Mouse (Mus musculus): ENCODE data around the gene Ces2f.
"Not testable (repeated sequence)": the region's sequence is repeated elsewhere in the genome, so short reads cannot be mapped to it uniquely, and the experiment has no call there.

Ces2f gene

DNA sequence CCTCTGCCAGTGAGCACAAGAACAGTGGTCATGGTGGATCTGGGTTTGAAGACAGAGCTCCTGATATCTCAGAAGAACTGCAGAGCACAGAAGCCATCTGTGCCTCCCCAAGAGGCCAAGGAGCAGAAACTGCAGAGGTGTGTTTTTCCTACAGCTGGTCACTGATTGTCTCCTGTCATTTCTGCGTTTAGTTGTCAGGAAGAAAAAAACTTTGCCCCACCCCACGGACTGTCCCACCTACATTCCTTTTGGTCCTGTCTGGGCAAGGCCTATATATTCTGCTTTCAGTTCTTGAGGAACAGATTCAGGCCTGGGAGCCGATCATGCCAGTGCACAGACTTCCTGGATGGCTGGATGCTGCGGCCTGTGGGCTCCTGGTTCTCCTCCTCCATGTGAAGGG is at the start of gene Ces2f:
TSS of gene Ces2f (plus strand) at position 301 of the 400 bp plus-strand sequence.
- no peak for DNase-seq

DNA sequence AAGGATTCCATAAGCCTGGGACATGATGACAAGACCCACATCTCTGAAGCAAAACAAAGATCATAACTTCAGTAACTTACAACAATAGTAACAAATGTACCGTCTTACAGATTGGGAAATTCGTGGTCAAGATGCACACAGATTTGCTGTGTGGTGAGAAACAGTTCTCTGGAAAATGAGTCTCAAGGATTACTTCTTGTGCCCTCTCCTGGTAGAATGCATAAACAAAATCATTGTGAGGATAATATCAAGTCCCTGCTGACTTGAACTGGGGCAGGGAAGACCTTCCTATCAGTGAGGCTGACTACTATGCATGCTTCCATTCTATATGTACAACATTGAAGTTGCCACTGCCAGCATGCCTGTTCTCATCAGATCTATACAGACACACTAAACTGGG is 45.4 kb upstream of the Ces2f start:
- no peak for DNase-seq

DNA sequence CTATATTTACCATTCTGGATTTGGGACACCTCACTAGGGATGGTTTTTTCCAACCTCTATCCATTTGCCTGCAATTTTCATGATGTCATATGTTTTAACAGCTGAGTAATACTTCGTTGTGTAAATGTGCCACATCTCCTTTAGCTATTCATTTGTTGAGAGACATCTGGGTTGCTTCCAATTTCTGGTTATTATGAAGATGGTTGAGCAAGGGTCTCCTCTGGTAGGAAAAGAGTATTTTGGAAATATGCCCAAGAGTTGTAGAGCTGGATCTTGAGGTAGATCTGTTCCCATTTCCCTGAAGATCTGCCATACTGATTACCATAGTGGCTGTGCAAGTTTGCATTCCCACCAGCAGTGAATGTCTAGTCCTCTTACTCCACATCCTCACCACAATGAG is 40.0 kb upstream of the Ces2f start:
- no peak for DNase-seq

DNA sequence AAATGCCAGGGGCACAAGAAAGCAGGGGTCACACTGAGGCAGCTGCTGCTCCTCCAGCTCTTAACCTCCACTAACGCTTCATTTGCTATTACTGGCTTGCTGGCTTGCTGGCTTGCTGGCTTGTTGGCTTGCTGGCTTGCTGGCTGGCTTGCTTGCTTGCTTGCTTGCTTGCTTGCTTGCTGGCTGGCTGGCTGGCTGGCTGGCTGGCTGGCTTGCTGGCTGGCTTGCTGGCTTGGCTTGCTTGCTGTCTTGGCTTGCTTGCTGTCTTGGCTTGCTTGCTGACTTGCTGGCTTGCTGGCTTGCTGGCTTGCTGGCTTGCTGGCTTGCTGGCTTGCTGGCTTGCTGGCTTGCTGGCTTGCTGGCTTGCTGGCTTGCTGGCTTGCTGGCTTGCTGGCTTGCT is 38.1 kb upstream of the Ces2f start:
- DNase-seq = peak; percentile 9

DNA sequence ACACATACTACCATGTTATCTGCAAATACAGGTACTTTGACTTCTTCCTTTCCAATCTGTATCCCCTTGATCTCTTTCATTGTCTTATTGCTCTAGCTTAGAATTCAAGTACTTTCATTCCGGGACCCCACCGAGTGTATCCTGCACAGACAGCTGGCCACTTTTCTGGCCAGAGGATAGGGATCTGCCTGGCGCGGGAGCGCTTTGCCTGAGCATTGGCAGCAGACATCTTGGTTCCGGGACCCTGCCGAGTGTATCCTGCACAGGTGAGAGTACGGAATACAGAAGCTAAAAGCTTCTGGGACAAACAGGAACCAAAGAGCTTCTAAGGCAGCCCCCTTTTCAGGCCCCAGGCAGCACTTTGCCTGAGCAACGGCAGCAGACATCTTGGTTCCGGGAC is 37.5 kb upstream of the Ces2f start:
- not testable (repeated sequence) for DNase-seq

DNA sequence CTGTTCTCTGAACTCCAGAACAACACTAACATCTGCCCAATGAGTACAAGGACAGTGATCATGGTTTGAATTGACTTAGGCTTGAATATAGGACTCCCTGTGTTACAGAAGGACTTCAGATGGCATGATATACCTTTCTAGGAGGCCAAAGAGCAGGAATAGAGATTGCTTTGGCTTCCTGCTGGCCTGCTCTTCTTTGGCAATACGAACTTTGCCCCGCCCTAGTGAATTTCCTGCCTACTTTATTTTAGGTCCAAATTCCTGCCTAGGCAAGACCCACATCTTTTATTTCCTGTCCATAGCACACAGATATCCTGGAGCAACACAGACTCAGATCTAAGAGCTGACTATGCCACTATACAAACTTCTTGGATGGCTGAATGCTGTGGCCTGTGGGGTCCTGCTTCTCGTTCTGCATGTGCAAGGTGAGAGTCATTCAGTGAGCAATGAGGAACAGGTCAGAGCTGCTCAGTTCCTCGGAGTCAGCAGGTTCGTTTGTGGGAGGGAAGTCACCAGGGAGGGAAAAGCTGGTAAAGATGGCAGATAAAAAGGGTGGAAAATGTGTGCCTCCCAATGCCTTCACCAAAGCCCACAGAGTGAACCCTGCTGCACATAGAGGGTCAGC is 21.1 kb upstream of the Ces2f start, which contains the start of gene Ces2e:
TSS of gene Ces2e (plus strand) at position 289 of the 625 bp plus-strand sequence.
- no peak for DNase-seq

DNA sequence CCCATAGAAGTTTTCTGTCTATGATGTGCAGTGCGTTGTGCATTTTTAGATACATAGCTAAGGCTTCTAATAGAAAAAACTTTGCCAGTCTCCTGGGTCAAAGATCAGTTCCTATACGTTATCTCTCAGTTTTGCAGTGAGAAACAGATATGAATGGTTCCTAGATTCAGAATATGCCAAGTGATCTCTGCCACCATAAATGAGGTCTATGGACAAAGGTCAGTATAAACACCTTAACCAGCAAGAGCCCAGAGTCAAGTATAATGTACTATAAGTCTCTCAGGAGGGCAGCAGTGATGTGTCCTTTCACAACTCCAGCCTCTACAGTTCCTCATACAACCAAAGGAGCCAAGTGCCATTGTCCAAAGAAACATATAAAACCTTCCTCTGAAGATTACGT is 19.9 kb upstream of the Ces2f start:
- DNase-seq = no peak

DNA sequence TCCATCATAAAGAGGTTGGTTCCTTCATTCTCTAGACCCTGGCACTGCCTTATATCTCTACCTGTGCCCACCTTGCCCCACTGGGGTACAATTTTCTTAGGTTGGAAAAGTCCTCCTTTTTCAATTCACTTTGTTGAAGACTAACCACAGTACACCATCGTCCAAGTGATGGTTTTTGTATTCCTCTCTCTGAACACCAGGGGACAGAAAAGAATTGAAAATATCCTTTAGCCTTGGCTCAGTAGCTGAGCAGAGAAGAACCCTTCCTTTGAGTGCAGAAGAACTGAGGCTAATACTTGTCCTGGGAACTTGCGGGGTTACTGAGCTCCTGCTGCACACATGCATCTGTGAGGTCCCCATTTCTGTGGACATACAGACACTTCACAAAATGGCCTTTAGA is 2.5 kb upstream of the Ces2f start:
- no peak for DNase-seq

DNA sequence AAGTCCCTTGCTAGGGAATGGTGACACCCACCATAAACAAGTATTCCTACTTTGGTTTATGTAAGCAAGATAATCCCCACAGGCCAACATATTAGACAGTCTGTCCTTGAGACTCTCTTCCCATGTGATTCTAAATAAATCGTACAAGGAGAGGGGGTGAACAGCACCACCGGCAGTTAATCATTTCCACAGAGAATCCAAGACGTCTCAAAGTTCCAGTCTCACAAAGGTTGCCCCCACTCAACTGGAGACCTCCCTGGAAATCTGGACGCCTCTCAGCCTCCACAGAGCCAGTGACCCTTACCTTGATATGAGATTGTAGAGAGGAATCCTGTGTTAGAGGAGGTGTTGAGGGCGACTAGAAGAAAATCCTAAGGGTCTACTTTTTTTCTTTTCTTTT is 1.9 kb downstream of the Ces2f start:
- no peak for DNase-seq

DNA sequence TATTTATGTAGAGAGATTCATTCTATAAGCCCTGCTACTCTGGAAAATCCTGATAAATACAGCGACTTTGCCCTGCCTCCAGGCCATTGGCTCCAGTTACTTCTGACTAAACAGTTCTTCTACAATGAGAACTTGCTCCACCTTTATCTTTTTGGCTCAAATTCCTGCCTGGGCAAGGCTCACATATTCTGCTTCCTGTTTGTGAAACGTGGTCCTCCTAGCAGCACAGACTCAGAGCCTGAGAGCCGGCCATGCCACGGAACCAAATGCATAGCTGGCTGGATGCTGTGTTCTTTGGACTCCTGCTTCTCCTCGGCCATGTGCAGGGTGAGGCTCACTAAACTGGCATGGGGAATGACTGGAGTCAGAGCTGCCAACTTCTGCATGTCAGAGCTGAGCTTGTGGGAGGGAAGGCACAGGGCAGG is 14.4 kb downstream of the Ces2f start, which contains the start of gene Ces2g:
TSS of gene Ces2g (plus strand) at position 182 of the 425 bp plus-strand sequence.
- DNase-seq = no peak

DNA sequence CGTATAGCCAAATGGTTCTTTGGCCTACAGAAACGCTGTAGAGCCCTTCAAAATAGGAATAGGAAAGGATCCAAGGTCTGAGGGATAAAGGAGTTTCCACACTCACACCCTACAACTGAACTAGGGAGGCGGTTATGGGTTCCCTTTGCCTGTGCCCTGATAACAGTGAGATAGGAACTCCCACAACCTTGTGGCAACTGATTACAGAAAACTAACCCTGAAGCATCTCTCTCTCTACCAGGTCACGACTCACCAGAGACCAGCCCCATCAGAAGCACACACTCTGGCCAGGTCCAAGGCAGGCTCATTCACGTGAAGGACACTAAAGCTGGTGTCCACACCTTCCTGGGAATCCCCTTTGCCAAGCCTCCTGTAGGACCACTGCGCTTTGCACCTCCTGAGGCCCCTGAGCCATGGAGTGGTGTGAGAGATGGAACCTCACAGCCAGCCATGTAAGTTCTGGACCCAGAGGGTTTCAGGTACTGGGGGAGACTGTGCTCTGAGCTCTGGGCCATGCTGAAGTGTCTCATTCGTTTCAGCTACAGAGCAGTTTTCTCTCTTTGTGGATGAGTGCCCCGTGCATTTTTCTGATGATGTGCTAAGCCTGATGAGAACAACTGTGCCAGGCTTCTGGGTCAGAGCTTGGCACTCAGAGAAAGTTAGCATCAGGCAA is 15.2 kb downstream of the Ces2f start:
- DNase-seq = no peak

DNA sequence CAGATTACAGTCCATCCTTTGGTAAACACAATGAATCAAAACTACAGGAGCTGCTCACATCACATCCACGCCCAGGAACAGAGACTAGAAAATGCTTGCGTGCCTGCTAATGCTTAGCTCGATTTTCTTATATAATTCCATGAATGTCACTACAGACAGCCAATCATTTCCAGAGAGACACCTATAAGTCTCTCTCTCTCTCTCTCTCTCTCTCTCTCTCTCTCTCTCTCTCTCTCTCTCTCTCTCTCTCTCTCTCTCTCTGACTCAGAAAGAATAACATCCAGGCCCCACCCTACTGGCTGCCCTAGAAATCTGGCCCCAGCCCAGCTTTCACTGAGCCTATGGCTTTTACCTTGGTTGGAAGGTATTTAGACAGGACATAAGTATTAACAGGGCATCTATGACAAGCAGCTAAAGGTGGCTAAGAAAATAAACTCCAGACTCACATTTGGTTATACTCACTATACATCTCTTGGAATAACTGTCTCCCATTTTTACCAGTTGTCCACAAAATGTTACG is 16.3 kb downstream of the Ces2f start:
- no peak for DNase-seq

DNA sequence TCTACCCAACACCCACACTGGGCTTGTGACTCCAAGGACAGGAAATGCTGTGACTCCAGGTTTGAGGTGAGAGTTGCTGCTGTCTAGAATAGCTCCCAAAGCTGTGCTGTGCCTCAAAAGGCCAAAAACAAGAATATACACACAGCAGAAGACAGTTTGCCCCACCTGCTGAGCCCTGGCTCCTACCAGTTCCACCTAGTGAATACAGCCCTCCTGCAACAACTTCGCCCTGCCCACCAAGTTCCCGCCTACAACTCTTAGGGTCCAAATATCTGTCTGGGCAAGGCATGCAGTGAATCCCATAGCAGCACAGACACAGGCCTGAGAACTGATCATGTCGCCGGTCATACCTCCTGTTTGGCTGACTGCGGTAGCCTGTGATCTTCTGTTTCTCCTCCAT is 37.0 kb downstream of the Ces2f start:
- DNase-seq = no peak

DNA sequence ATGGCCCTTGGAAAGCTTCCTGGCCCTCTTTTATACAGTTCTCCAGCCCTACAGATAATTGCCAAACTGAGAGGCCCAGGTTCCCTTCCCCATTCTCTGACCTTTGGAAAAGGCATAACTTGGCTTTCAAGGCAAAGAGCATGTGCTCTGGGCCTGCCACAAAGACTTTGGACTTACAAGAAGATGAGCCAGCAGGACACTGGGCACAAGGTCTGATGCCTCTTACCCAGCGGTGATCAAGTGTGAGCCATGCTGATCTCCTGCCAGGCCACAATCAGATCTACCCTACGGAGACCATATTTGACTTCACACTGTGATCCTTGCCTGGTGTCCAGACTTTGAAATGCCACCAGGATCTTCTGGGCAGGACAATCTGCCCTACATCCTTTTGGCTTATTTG is 37.8 kb downstream of the Ces2f start:
- no peak for DNase-seq

DNA sequence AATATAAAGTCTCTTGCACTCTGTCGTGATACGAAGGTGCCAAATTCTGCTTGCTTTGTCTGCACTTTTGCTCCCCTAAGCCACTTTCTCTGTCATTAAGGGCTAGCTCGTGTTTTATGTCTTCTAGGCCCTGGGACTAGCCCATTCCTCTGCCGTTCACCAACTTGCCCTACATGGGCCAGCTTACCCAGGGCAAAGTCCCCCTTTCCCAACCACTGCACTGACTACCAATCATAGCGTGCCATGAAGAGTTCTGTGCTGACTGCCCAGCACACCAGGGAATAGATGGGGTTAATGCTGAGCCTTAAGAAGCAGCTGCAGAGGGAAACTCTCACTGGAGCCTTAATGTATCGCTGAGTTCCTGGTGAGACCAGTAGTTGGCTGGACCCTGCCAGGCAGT is 51.0 kb downstream of the Ces2f start:
- DNase-seq = no peak

DNA sequence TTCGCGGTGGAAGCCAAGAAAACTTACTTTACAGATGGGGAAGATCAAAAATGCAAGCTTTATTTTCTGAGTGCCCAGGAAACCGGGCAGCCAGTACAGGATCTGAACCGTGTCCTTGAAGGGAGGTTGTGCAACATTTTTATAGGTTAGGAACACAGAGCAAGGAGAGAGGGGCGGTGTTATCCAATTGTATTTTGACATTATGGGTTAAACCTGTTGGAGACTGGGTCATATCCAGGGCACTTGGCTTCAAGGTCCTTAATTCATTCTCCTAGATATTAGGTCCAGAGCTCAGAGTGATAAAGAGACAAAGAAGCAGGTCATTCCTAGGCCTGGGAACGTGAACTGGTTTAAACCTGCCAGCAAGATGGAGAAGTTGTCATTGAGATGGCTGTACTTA is 52.0 kb downstream of the Ces2f start:
- no peak for DNase-seq

DNA sequence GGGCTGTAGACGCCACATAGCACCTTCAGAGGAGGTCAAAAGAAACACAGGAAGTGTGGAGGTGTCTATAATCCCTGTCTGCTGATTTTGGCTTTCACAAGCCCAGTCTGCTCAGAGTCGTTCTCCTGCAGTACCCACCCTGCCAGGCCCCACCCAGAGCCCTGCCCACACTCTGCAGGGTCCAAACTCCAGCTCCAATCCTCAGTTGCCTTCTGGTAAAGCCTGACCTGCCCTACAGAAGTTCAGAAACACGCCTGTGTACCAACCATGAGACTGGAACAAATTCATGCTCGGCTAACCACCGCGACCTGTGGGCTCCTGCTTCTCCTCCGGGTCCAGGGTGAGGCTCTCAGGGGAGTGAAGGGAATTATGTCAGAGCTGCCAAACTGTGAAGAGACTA is 53.4 kb downstream of the Ces2f start, which contains the start of gene Ces2h:
TSS of gene Ces2h (plus strand) at position 268 of the 400 bp plus-strand sequence.
- DNase-seq = no peak

Data from layer of hippocampus, adult 9-11 months (tissue).